Mouse (Mus musculus) MEL (cell line): ENCODE results near the gene Cstf1. TPM values are rescaled to one million over a fixed set of nuclear protein-coding genes. Genes with fewer than 3 reads are reported as not detected.

Source experiments
- DNase-seq: peaks from one replicate; pipeline ENCODE4 v3.0.0; 2011; ENCODE audit warnings: low read depth, low spot score
- H3K27ac ChIP-seq: 2 replicates; pipeline ENCODE4 v1.5.1; 2012; ENCODE audit warnings: low read depth, mild to moderate bottlenecking, control low read depth, low read length, moderate library complexity; ENCODE audit not compliant: control insufficient read depth
- H3K27me3 ChIP-seq, 2 experiments: fragments of 150-350 bp in 1 of 2; sonication (generic) in 1 of 2; 2 replicates each; pipeline ENCODE4 v1.6.1; 2012; ENCODE audit warnings: low read length in 2 of 2, mild to moderate bottlenecking in 2 of 2, improper control_type of control experiment in 1 of 2, moderate library complexity in 1 of 2; ENCODE audit not compliant: insufficient read depth in 2 of 2, control insufficient read depth in 1 of 2
- H3K36me3 ChIP-seq, 2 experiments: 2 replicates each; pipeline ENCODE4 v1.6.1; 2012 to 2014; ENCODE audit warnings: low read length in 2 of 2, improper control_type of control experiment in 1 of 2, inconsistent platforms in 1 of 2, mild to moderate bottlenecking in 1 of 2; ENCODE audit not compliant: insufficient read depth in 2 of 2, control insufficient read depth in 1 of 2
- H3K4me1 ChIP-seq, 2 experiments: fragments of 150-350 bp in 1 of 2; sonication (generic) in 1 of 2; 2 replicates each; pipeline ENCODE4 v1.6.1; 2012; ENCODE audit warnings: low read length in 2 of 2, improper control_type of control experiment in 1 of 2, mild to moderate bottlenecking in 1 of 2; ENCODE audit not compliant: insufficient read depth in 2 of 2, control insufficient read depth in 1 of 2
- H3K4me3 ChIP-seq, 2 experiments: fragments of 150-350 bp in 1 of 2; sonication (generic) in 1 of 2; 2 replicates each; pipeline ENCODE4 v1.5.1; 2012; ENCODE audit warnings: low read depth in 2 of 2, low read length in 2 of 2, mild to moderate bottlenecking in 2 of 2, moderate library complexity in 2 of 2, control low read depth in 1 of 2, improper control_type of control experiment in 1 of 2; ENCODE audit not compliant: control insufficient read depth in 1 of 2, insufficient read depth in 1 of 2
- H3K79me2 ChIP-seq: 2 replicates; pipeline ENCODE4 v1.6.1; 2012; ENCODE audit warnings: mild to moderate bottlenecking, low read length, moderate library complexity; ENCODE audit not compliant: control insufficient read depth, poor library complexity, insufficient read depth
- H3K9ac ChIP-seq: 2 replicates; pipeline ENCODE4 v1.6.1; 2012; ENCODE audit warnings: low read depth, mild to moderate bottlenecking, control low read depth, low read length, moderate library complexity; ENCODE audit not compliant: control insufficient read depth, poor library complexity, severe bottlenecking
- H3K9me3 ChIP-seq: fragments of 150-350 bp; sonication (generic); replicated peaks from 2 replicates; pipeline ENCODE4 v1.6.1; 2012; ENCODE audit warnings: mild to moderate bottlenecking, low read length, improper control_type of control experiment, moderate library complexity; ENCODE audit not compliant: insufficient read depth
- BHLHE40 ChIP-seq: IDR thresholded peaks from 2 replicates; pipeline ENCODE4 v1.6.1; 2012; ENCODE audit warnings: low read depth, mild to moderate bottlenecking, inconsistent platforms, low read length, improper control_type of control experiment, borderline replicate concordance
- CHD1 ChIP-seq: IDR thresholded peaks from 2 replicates; pipeline ENCODE4 v1.6.1; 2012; ENCODE audit warnings: low read depth, mild to moderate bottlenecking, inconsistent platforms, low read length, improper control_type of control experiment
- E2F4 ChIP-seq: IDR thresholded peaks from 2 replicates; pipeline ENCODE4 v1.6.1; 2011; ENCODE audit warnings: low read depth, low read length, improper control_type of control experiment, borderline replicate concordance
- GABPA ChIP-seq: IDR thresholded peaks from 2 replicates; pipeline ENCODE4 v1.6.1; 2012; ENCODE audit warnings: low read depth, mild to moderate bottlenecking, inconsistent platforms, low read length, improper control_type of control experiment, moderate library complexity
- KAT2A ChIP-seq: conservative IDR thresholded peaks from 2 replicates; pipeline ENCODE4 v1.6.1; 2012; ENCODE audit warnings: low read depth, low read length, improper control_type of control experiment, inconsistent platforms
- MAX ChIP-seq: IDR thresholded peaks from 2 replicates; pipeline ENCODE4 v1.6.1; 2011; ENCODE audit warnings: low read length, improper control_type of control experiment
- MAZ ChIP-seq: IDR thresholded peaks from 2 replicates; pipeline ENCODE4 v1.6.1; 2012; ENCODE audit warnings: low read depth, mild to moderate bottlenecking, inconsistent platforms, low read length, improper control_type of control experiment
- MXI1 ChIP-seq: IDR thresholded peaks from 2 replicates; pipeline ENCODE4 v1.6.1; 2011; ENCODE audit warnings: mild to moderate bottlenecking, low read depth, low read length, improper control_type of control experiment
- MYB ChIP-seq: IDR thresholded peaks from 2 replicates; pipeline ENCODE4 v1.6.1; 2011; ENCODE audit warnings: mild to moderate bottlenecking, low read depth, low read length, improper control_type of control experiment
- NELFE ChIP-seq: IDR thresholded peaks from 2 replicates; pipeline ENCODE4 v1.6.1; 2011; ENCODE audit warnings: low read depth, low read length, improper control_type of control experiment
- NRF1 ChIP-seq: IDR thresholded peaks from 2 replicates; pipeline ENCODE4 v1.6.1; 2014; ENCODE audit warnings: low read depth, mild to moderate bottlenecking, inconsistent platforms, low read length, improper control_type of control experiment, moderate library complexity; ENCODE audit not compliant: poor library complexity, insufficient read depth, severe bottlenecking
- POLR2AphosphoS5 ChIP-seq: IDR thresholded peaks from 2 replicates; pipeline ENCODE4 v1.6.1; 2012; ENCODE audit warnings: low read depth, borderline replicate concordance, mild to moderate bottlenecking, inconsistent platforms, low read length, moderate library complexity, mixed read lengths
- RAD21 ChIP-seq: IDR thresholded peaks from 2 replicates; pipeline ENCODE4 v1.6.1; 2011; ENCODE audit warnings: mild to moderate bottlenecking, low read depth, low read length, improper control_type of control experiment
- RCOR1 ChIP-seq: IDR thresholded peaks from 2 replicates; pipeline ENCODE4 v1.6.1; 2012; ENCODE audit warnings: low read depth, mild to moderate bottlenecking, inconsistent platforms, low read length, improper control_type of control experiment
- SIN3A ChIP-seq: IDR thresholded peaks from 2 replicates; pipeline ENCODE4 v1.6.1; 2012; ENCODE audit warnings: low read length, improper control_type of control experiment, inconsistent platforms
- TAL1 ChIP-seq: IDR thresholded peaks from 2 replicates; pipeline ENCODE4 v1.6.1; 2012; ENCODE audit warnings: mild to moderate bottlenecking, inconsistent platforms, low read length, moderate library complexity, mixed read lengths
- TBP ChIP-seq: IDR thresholded peaks from 2 replicates; pipeline ENCODE4 v1.8.0; 2011; ENCODE audit warnings: low read depth, low read length, improper control_type of control experiment
- TCF12 ChIP-seq: IDR thresholded peaks from 2 replicates; pipeline ENCODE4 v1.6.1; 2014; ENCODE audit warnings: low read depth, mild to moderate bottlenecking, inconsistent platforms, low read length, improper control_type of control experiment, moderate library complexity
- UBTF ChIP-seq: IDR thresholded peaks from 2 replicates; pipeline ENCODE4 v1.6.1; 2012; ENCODE audit warnings: low read depth, mild to moderate bottlenecking, inconsistent platforms, low read length, improper control_type of control experiment, moderate library complexity, borderline replicate concordance; ENCODE audit not compliant: insufficient read depth
- USF2 ChIP-seq, 2 experiments: IDR thresholded peaks; 2 replicates each; pipeline ENCODE4 v1.6.1; 2011 to 2012; ENCODE audit warnings: improper control_type of control experiment in 2 of 2, low read length in 2 of 2, borderline replicate concordance in 1 of 2, inconsistent platforms in 1 of 2, low read depth in 1 of 2, mild to moderate bottlenecking in 1 of 2; ENCODE audit not compliant: insufficient read depth in 1 of 2
- ZC3H11A ChIP-seq: IDR thresholded peaks from 2 replicates; pipeline ENCODE4 v1.6.1; 2012; ENCODE audit warnings: low read depth, mild to moderate bottlenecking, inconsistent platforms, low read length, improper control_type of control experiment
- ZNF384 ChIP-seq: IDR thresholded peaks from 2 replicates; pipeline ENCODE4 v1.6.1; 2012; ENCODE audit warnings: low read depth, mild to moderate bottlenecking, inconsistent platforms, low read length, improper control_type of control experiment
- polyA plus RNA-seq, 2 experiments: library from polyadenylated mRNA; stranded (reverse) in 1 of 2; unstranded in 1 of 2; fragments of >175 nt in 1 of 2; fragments of >200 nt in 1 of 2; gene quantifications; 2 replicates each; pipeline versions ENCODE4 v1.2.1 to v1.2.4; 2012; ENCODE audit warnings: low replicate concordance in 2 of 2, low read depth in 1 of 2; ENCODE audit not compliant: insufficient read length in 2 of 2, insufficient read depth in 1 of 2, missing spikeins in 1 of 2
- total RNA-seq: library from RNA; depleted of rRNA; stranded (reverse); fragments of 300-350 nt; gene quantifications from 2 replicates; pipeline ENCODE4 v1.2.3, GENCODE M21; 2012

Gene Cstf1
- total and polyA plus RNA-seq, 3 experiments, result 66.9 to 105 (median 77.4) TPM

DNA sequence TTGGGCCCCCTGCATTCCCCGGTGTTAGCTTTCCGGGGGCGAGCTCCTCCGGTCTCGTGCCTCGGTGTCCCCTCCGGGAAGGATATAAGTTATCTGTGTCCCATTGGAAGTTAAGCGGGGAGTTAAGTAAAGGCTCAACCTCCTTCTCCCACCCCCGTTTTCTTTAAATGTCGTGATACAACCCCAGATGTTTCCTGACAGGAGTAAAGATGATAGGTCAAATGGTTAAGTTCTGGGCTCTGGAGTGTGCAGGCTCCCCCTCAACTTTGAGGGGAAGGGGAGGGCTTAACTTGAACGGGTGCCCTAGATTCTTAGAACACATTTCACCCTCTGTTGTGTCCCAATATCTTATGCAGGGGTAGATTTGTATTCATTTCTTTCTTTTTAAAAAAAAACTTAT lies 777 bp downstream of the Cstf1 start:
- Histone ChIP-seq H3K27ac (peak overlapping the region; percentile 96), H3K36me3 (peaks cover 12 to 26% of the 10 kb centered on the region in 2 experiments)

DNA sequence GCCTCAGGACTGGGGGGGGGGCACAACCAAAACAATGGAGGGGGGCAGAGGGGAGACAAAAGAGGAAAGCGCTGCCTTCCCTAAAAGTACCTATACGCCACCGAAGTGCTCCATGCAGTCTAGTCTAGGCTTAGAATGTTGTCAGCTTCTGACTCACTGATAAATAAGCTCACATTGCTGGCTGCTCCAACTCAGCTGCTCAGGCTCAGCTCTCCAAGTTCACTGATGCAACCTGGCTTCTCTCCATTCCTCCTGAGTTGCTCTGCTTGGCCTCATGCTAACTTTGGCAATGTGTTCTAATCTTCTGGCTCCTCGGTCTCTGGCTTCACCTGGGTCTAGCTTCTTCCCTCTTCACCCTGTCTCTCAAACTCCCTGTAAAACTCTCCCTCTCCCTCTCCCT lies 6.1 kb downstream of the Cstf1 start:
- Histone ChIP-seq H3K9ac (no peak overlapping the region), H3K27me3 (no peaks in the 10 kb centered on the region), H3K9me3 (no peaks in the 10 kb centered on the region)
- TF ChIP-seq MYB (no peak), TAL1 (no peak), ZNF384 (no peak), MAX (no peak), ZC3H11A (no peak), TCF12 (no peak), BHLHE40 (no peak), RAD21 (no peak), GABPA (no peak), E2F4 (no peak)
- TF ChIP-seq, all 39 proteins: peak for 0
- Histone ChIP-seq H3K27ac (no peak overlapping the region), H3K4me1 (0 out of 4 replicates have a peak, but pooled peaks cover 0 to 4% of the 10 kb centered on the region in 2 experiments), H3K4me3 (no peak overlapping the region), H3K36me3 (peaks cover 8 to 18% of the 10 kb centered on the region in 2 experiments), H3K79me2 (peaks cover 24% of the 10 kb centered on the region)
- DNase-seq, result no peak

More for the DNA sequence above, 777 bp downstream of the Cstf1 start:
- peak; percentile 53 for DNase-seq
- Histone ChIP-seq H3K9me3 (no peaks in the 10 kb centered on the region), H3K9ac (peak overlapping the region; percentile 95), H3K4me1 (peaks cover 0 to 18% of the 10 kb centered on the region in 2 experiments; a peak in 2 of 4 replicates), H3K4me3 (peak overlapping the region; percentile 86 to 89), H3K79me2 (peaks cover 69% of the 10 kb centered on the region), H3K27me3 (no peaks in the 10 kb centered on the region)
- TF ChIP-seq KAT2A, result no peak
- TF ChIP-seq SIN3A, result no peak
- no peak for TF ChIP-seq NRF1
- TF ChIP-seq NELFE, result no peak
- TF ChIP-seq UBTF, result no peak
- no peak for TF ChIP-seq USF2 (IDR thresholded peaks at IDR 0.05; ENCODE audit: borderline replicate concordance in 1 of 2, insufficient read depth in 1 of 2, low read depth in 1 of 2, low read length in 2 of 2)
- TF ChIP-seq TCF12, result no peak
- TF ChIP-seq MAZ, result no peak
- no peak for TF ChIP-seq MXI1
- TF ChIP-seq POLR2AphosphoS5, result no peak
- no peak for TF ChIP-seq ZC3H11A
- TF ChIP-seq RCOR1, result no peak
- no peak for TF ChIP-seq CHD1
- no peak for TF ChIP-seq GABPA
- TF ChIP-seq E2F4, result no peak
- TF ChIP-seq TBP, result no peak
- no peak for TF ChIP-seq MAX
